Mouse (Mus musculus) MEL (cell line): ENCODE measurements around the gene Gm28042. TPM values are rescaled to one million over a fixed set of nuclear protein-coding genes. Genes with fewer than 3 reads are reported as not detected.

Source experiments
- DNase-seq: peaks from one replicate; pipeline ENCODE4 v3.0.0; 2011; ENCODE audit warnings: low read depth, low spot score
- H3K27ac ChIP-seq: 2 replicates; pipeline ENCODE4 v1.5.1; 2012; ENCODE audit warnings: low read depth, mild to moderate bottlenecking, control low read depth, low read length, moderate library complexity; ENCODE audit not compliant: control insufficient read depth
- H3K27me3 ChIP-seq, 2 experiments: fragments of 150-350 bp in 1 of 2; sonication (generic) in 1 of 2; 2 replicates each; pipeline ENCODE4 v1.6.1; 2012; ENCODE audit warnings: low read length in 2 of 2, mild to moderate bottlenecking in 2 of 2, improper control_type of control experiment in 1 of 2, moderate library complexity in 1 of 2; ENCODE audit not compliant: insufficient read depth in 2 of 2, control insufficient read depth in 1 of 2
- H3K36me3 ChIP-seq, 2 experiments: 2 replicates each; pipeline ENCODE4 v1.6.1; 2012 to 2014; ENCODE audit warnings: low read length in 2 of 2, improper control_type of control experiment in 1 of 2, inconsistent platforms in 1 of 2, mild to moderate bottlenecking in 1 of 2; ENCODE audit not compliant: insufficient read depth in 2 of 2, control insufficient read depth in 1 of 2
- H3K4me1 ChIP-seq, 2 experiments: fragments of 150-350 bp in 1 of 2; sonication (generic) in 1 of 2; 2 replicates each; pipeline ENCODE4 v1.6.1; 2012; ENCODE audit warnings: low read length in 2 of 2, improper control_type of control experiment in 1 of 2, mild to moderate bottlenecking in 1 of 2; ENCODE audit not compliant: insufficient read depth in 2 of 2, control insufficient read depth in 1 of 2
- H3K4me3 ChIP-seq, 2 experiments: fragments of 150-350 bp in 1 of 2; sonication (generic) in 1 of 2; 2 replicates each; pipeline ENCODE4 v1.5.1; 2012; ENCODE audit warnings: low read depth in 2 of 2, low read length in 2 of 2, mild to moderate bottlenecking in 2 of 2, moderate library complexity in 2 of 2, control low read depth in 1 of 2, improper control_type of control experiment in 1 of 2; ENCODE audit not compliant: control insufficient read depth in 1 of 2, insufficient read depth in 1 of 2
- H3K79me2 ChIP-seq: 2 replicates; pipeline ENCODE4 v1.6.1; 2012; ENCODE audit warnings: mild to moderate bottlenecking, low read length, moderate library complexity; ENCODE audit not compliant: control insufficient read depth, poor library complexity, insufficient read depth
- H3K9ac ChIP-seq: 2 replicates; pipeline ENCODE4 v1.6.1; 2012; ENCODE audit warnings: low read depth, mild to moderate bottlenecking, control low read depth, low read length, moderate library complexity; ENCODE audit not compliant: control insufficient read depth, poor library complexity, severe bottlenecking
- H3K9me3 ChIP-seq: fragments of 150-350 bp; sonication (generic); replicated peaks from 2 replicates; pipeline ENCODE4 v1.6.1; 2012; ENCODE audit warnings: mild to moderate bottlenecking, low read length, improper control_type of control experiment, moderate library complexity; ENCODE audit not compliant: insufficient read depth
- CTCF ChIP-seq, 3 experiments: IDR thresholded peaks in 2 of 3; conservative IDR thresholded peaks in 1 of 3; 2 replicates each; pipeline ENCODE4 v1.5.1; 2011 to 2012; ENCODE audit warnings: low read length in 3 of 3, low read depth in 2 of 3, mild to moderate bottlenecking in 2 of 3, improper control_type of control experiment in 1 of 3, inconsistent platforms in 1 of 3, mixed read lengths in 1 of 3, moderate library complexity in 1 of 3; ENCODE audit not compliant: control insufficient read depth in 1 of 3, insufficient read depth in 1 of 3, poor library complexity in 1 of 3, severe bottlenecking in 1 of 3
- E2F4 ChIP-seq: IDR thresholded peaks from 2 replicates; pipeline ENCODE4 v1.6.1; 2011; ENCODE audit warnings: low read depth, low read length, improper control_type of control experiment, borderline replicate concordance
- EP300 ChIP-seq, 2 experiments: IDR thresholded peaks; 2 replicates each; pipeline ENCODE4 v1.6.1; 2011; ENCODE audit warnings: improper control_type of control experiment in 2 of 2, low read length in 2 of 2, low read depth in 1 of 2, mild to moderate bottlenecking in 1 of 2
- ETS1 ChIP-seq: IDR thresholded peaks from 2 replicates; pipeline ENCODE4 v1.6.1; 2012; ENCODE audit warnings: low read depth, mild to moderate bottlenecking, inconsistent platforms, low read length, improper control_type of control experiment, moderate library complexity
- GABPA ChIP-seq: IDR thresholded peaks from 2 replicates; pipeline ENCODE4 v1.6.1; 2012; ENCODE audit warnings: low read depth, mild to moderate bottlenecking, inconsistent platforms, low read length, improper control_type of control experiment, moderate library complexity
- GATA1 ChIP-seq: IDR thresholded peaks from 2 replicates; pipeline ENCODE4 v1.6.1; 2011; ENCODE audit warnings: low read depth, low read length, improper control_type of control experiment
- HCFC1 ChIP-seq: IDR thresholded peaks from 2 replicates; pipeline ENCODE4 v1.6.1; 2012; ENCODE audit warnings: low read depth, mild to moderate bottlenecking, inconsistent platforms, low read length, improper control_type of control experiment, moderate library complexity
- JUND ChIP-seq: IDR thresholded peaks from 2 replicates; pipeline ENCODE4 v1.6.1; 2011; ENCODE audit warnings: low read depth, mild to moderate bottlenecking, improper control_type of control experiment, low read length
- KAT2A ChIP-seq: conservative IDR thresholded peaks from 2 replicates; pipeline ENCODE4 v1.6.1; 2012; ENCODE audit warnings: low read depth, low read length, improper control_type of control experiment, inconsistent platforms
- MAFK ChIP-seq: IDR thresholded peaks from 2 replicates; pipeline ENCODE4 v1.6.1; 2011; ENCODE audit warnings: low read depth, mild to moderate bottlenecking, low read length, improper control_type of control experiment, borderline replicate concordance
- MAX ChIP-seq: IDR thresholded peaks from 2 replicates; pipeline ENCODE4 v1.6.1; 2011; ENCODE audit warnings: low read length, improper control_type of control experiment
- MAZ ChIP-seq: IDR thresholded peaks from 2 replicates; pipeline ENCODE4 v1.6.1; 2012; ENCODE audit warnings: low read depth, mild to moderate bottlenecking, inconsistent platforms, low read length, improper control_type of control experiment
- MXI1 ChIP-seq: IDR thresholded peaks from 2 replicates; pipeline ENCODE4 v1.6.1; 2011; ENCODE audit warnings: mild to moderate bottlenecking, low read depth, low read length, improper control_type of control experiment
- MYB ChIP-seq: IDR thresholded peaks from 2 replicates; pipeline ENCODE4 v1.6.1; 2011; ENCODE audit warnings: mild to moderate bottlenecking, low read depth, low read length, improper control_type of control experiment
- NELFE ChIP-seq: IDR thresholded peaks from 2 replicates; pipeline ENCODE4 v1.6.1; 2011; ENCODE audit warnings: low read depth, low read length, improper control_type of control experiment
- POLR2AphosphoS2 ChIP-seq: IDR thresholded peaks from 2 replicates; pipeline ENCODE4 v1.6.1; 2011; ENCODE audit warnings: low read length, improper control_type of control experiment
- RAD21 ChIP-seq: IDR thresholded peaks from 2 replicates; pipeline ENCODE4 v1.6.1; 2011; ENCODE audit warnings: mild to moderate bottlenecking, low read depth, low read length, improper control_type of control experiment
- RCOR1 ChIP-seq: IDR thresholded peaks from 2 replicates; pipeline ENCODE4 v1.6.1; 2012; ENCODE audit warnings: low read depth, mild to moderate bottlenecking, inconsistent platforms, low read length, improper control_type of control experiment
- SIN3A ChIP-seq: IDR thresholded peaks from 2 replicates; pipeline ENCODE4 v1.6.1; 2012; ENCODE audit warnings: low read length, improper control_type of control experiment, inconsistent platforms
- SMC3 ChIP-seq: IDR thresholded peaks from 2 replicates; pipeline ENCODE4 v1.6.1; 2011; ENCODE audit warnings: low read depth, low read length, improper control_type of control experiment
- ZC3H11A ChIP-seq: IDR thresholded peaks from 2 replicates; pipeline ENCODE4 v1.6.1; 2012; ENCODE audit warnings: low read depth, mild to moderate bottlenecking, inconsistent platforms, low read length, improper control_type of control experiment
- ZKSCAN1 ChIP-seq: IDR thresholded peaks from 2 replicates; pipeline ENCODE4 v1.6.1; 2012; ENCODE audit warnings: low read depth, mild to moderate bottlenecking, inconsistent platforms, low read length, improper control_type of control experiment, moderate library complexity
- ZMIZ1 ChIP-seq: IDR thresholded peaks from 2 replicates; pipeline ENCODE4 v1.6.1; 2012; ENCODE audit warnings: low read depth, mild to moderate bottlenecking, inconsistent platforms, low read length, improper control_type of control experiment, moderate library complexity
- polyA plus RNA-seq, 2 experiments: library from polyadenylated mRNA; stranded (reverse) in 1 of 2; unstranded in 1 of 2; fragments of >175 nt in 1 of 2; fragments of >200 nt in 1 of 2; gene quantifications; 2 replicates each; pipeline versions ENCODE4 v1.2.1 to v1.2.4; 2012; ENCODE audit warnings: low replicate concordance in 2 of 2, low read depth in 1 of 2; ENCODE audit not compliant: insufficient read length in 2 of 2, insufficient read depth in 1 of 2, missing spikeins in 1 of 2
- total RNA-seq: library from RNA; depleted of rRNA; stranded (reverse); fragments of 300-350 nt; gene quantifications from 2 replicates; pipeline ENCODE4 v1.2.3, GENCODE M21; 2012

The Gm28042 gene
- total and polyA plus RNA-seq, 3 experiments, result 0.96 to 1.7 TPM; not detected in 1

- peak; percentile 45 for DNase-seq
Measured at GRCm38 (mm10) chr2:120068555-120069465, 41.5 kb downstream of the Gm28042 start.

GRCm38 (mm10) chr2:120069466-120069990 is 42.2 kb downstream of the Gm28042 start:
- Histone ChIP-seq H3K27me3 (peaks cover 3 to 6% of the 10 kb centered on the region in 2 experiments; a peak in 2 of 4 replicates), H3K36me3 (no peaks in the 10 kb centered on the region), H3K9ac (no peak overlapping the region), H3K79me2 (no peaks in the 10 kb centered on the region), H3K4me3 (no peak overlapping the region), H3K4me1 (no peaks in the 10 kb centered on the region), H3K9me3 (no peaks in the 10 kb centered on the region), H3K27ac (no peak overlapping the region)
- no peak for TF ChIP-seq MXI1
- TF ChIP-seq SIN3A, result no peak
- no peak for TF ChIP-seq NELFE
- TF ChIP-seq ZMIZ1, result no peak
- TF ChIP-seq RCOR1, result no peak
- TF ChIP-seq MYB, result no peak
- no peak for TF ChIP-seq SMC3
- TF ChIP-seq KAT2A, result no peak
- no peak for TF ChIP-seq GABPA
- no peak for TF ChIP-seq MAX
- TF ChIP-seq ETS1, result no peak
- no peak for TF ChIP-seq MAFK
- no peak for TF ChIP-seq E2F4
- no peak for TF ChIP-seq GATA1
- TF ChIP-seq RAD21, result no peak
- TF ChIP-seq EP300 (IDR thresholded peaks at IDR 0.05; ENCODE audit: low read depth in 1 of 2, low read length in 2 of 2), result no peak
- no peak for TF ChIP-seq HCFC1
- no peak for TF ChIP-seq MAZ
- no peak for TF ChIP-seq CTCF (IDR thresholded peaks at IDR 0.05 in 2 of 3, conservative IDR thresholded peaks at IDR 0.05 in 1 of 3; ENCODE audit: control insufficient read depth in 1 of 3, insufficient read depth in 1 of 3, low read depth in 2 of 3, low read length in 3 of 3, poor library complexity in 1 of 3, severe bottlenecking in 1 of 3)
- TF ChIP-seq POLR2AphosphoS2, result no peak
- no peak for DNase-seq

More at GRCm38 (mm10) chr2:120068555-120069465, 41.5 kb downstream of the Gm28042 start:
- no peak overlapping the region for H3K27ac ChIP-seq
- H3K4me3 ChIP-seq, result no peak overlapping the region
- H3K79me2 ChIP-seq, result no peaks in the 10 kb centered on the region
- TF ChIP-seq ZC3H11A (peak; percentile 48; the same call in 1 of the 2 replicates), ZKSCAN1 (no peak), JUND (no peak), CTCF (IDR thresholded peaks at IDR 0.05 in 2 of 3, conservative IDR thresholded peaks at IDR 0.05 in 1 of 3; ENCODE audit: control insufficient read depth in 1 of 3, insufficient read depth in 1 of 3, low read depth in 2 of 3, low read length in 3 of 3, poor library complexity in 1 of 3, severe bottlenecking in 1 of 3) (peak; percentile 57 to 73 (median 70)), SMC3 (peak; percentile 67), RAD21 (peak; percentile 63)
- H3K4me1 ChIP-seq, result no peaks in the 10 kb centered on the region
- no peaks in the 10 kb centered on the region for H3K36me3 ChIP-seq
- H3K27me3 ChIP-seq, result peaks cover 3 to 6% of the 10 kb centered on the region in 2 experiments; a peak in 2 of 4 replicates
- no peak overlapping the region for H3K9ac ChIP-seq
- H3K9me3 ChIP-seq, result no peaks in the 10 kb centered on the region
